Mouse (Mus musculus): ENCODE results near the gene 2700097O09Rik. TPM values are rescaled to one million over a fixed set of nuclear protein-coding genes. Genes with fewer than 3 reads are reported as not detected.
"Not testable (repeated sequence)": the region's sequence is repeated elsewhere in the genome, so short reads cannot be mapped to it uniquely, and the experiment has no call there.

The 2700097O09Rik gene
- 33.0 and 35.3 TPM in 2 replicates for polyA plus RNA-seq (2014; fragmentation: Nextera tagmentation; extraction: Ambion mirVana)

DNA sequence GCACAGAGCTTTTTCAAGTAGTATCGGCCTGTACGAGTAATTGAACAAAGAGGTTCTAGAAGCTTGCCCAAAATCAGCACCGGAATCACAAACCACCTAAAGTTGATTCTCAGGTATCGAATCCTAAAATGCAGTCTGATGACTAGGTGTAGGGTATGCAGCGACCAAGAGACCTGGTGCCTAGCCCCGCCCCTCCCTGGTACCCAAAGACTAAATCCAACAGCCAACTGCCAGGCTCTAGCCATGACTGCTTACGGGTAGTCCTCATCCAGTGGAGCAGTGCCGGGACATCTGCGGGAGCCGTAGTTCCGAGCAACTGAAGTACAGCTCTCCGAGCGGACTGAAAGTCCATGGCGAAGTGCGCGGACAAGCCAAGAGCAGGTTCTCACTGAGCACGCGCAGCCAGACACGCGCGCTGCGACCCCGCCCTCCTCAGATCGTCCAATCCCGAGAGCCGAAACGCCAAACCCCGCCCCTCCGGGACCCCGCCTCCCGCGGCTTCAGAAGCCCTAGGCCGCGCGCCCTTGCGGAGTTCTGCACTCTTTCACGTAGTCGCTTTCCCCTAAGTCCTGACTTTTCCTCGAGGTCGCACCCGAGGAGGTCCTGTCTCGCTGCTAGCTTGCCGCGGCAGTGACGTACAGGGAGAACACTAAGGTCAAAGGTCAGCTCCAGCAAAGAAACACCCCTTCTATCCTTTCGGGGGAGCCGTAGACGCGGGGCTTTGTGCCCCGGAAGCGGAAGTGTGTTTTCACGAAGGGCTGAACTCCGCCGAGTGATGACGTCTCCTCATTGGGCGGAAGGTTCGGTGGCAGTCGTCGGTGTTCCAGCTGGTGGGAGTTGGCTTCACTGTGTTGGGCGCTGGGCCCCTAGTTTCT is at the start of gene 2700097O09Rik, which contains the start of gene Srp54a:
Gene 2700097O09Rik, minus strand, starts transcription at position 385 of the 875 bp plus-strand sequence.
Gene Srp54a, plus strand, starts transcription at position 537 of the 875 bp plus-strand sequence.
- peak; percentile 99 for ATAC-seq (ENCODE audit: low FRiP score)
- not testable (repeated sequence) for H3K4me1 ChIP-seq (replicated peaks; ENCODE audit: control insufficient read depth, insufficient read depth, low read length); H3K27me3 ChIP-seq (ENCODE audit: control insufficient read depth, insufficient read depth, low read length); H3K36me3 ChIP-seq (ENCODE audit: control insufficient read depth, insufficient read depth, low read length); H3K9me3 ChIP-seq (ENCODE audit: control insufficient read depth, low read length)
- Histone ChIP-seq H3K4me3 (ENCODE audit: low read depth, low read length) (peak within 1 kb of the TSS; percentile 63), H3K27ac (ENCODE audit: low read depth, low read length) (0 out of 2 replicates have a peak within 1 kb of the TSS, but pooled peaks have one; percentile 39), H3K9ac (ENCODE audit: low read depth, low read length) (peak within 1 kb of the TSS; percentile 63), H3K4me2 (replicated peaks; ENCODE audit: low read depth, low read length) (peak within 1 kb of the TSS; percentile 42)
- peak; percentile 97 for DNase-seq (ENCODE audit: low spot score)
- WGBS: under 1% methylated on average over 55 of the region's 60 CpGs

DNA sequence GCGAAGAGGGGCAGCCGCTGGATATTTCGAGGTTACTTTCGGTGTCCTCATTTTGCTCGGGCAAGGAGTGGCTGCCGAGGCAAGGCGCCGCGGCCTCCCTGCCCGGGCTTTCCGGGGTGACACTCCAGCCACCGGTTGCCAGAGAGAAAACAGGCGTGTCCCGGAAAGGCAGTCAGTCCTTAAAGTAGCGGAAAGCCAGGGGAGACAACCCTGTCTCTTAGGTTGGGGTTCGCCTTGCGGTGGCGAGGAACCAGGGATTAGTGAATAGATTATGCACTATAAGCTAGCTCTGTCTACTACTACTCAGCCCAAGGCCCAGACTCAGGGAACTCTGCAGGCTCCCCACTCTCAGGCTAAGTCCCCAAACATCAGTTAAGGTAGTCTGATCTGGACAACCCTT is 44.8 kb upstream of the 2700097O09Rik start:
- H3K36me3 ChIP-seq (ENCODE audit: control insufficient read depth, insufficient read depth, low read length); H3K27ac ChIP-seq (ENCODE audit: low read depth, low read length); H3K4me3 ChIP-seq (ENCODE audit: low read depth, low read length); H3K9ac ChIP-seq (ENCODE audit: low read depth, low read length); H3K4me2 ChIP-seq (replicated peaks; ENCODE audit: low read depth, low read length); DNase-seq (ENCODE audit: low spot score); H3K4me1 ChIP-seq (replicated peaks; ENCODE audit: control insufficient read depth, insufficient read depth, low read length); H3K27me3 ChIP-seq (ENCODE audit: control insufficient read depth, insufficient read depth, low read length); H3K9me3 ChIP-seq (ENCODE audit: control insufficient read depth, low read length): not testable (repeated sequence)
- ATAC-seq (ENCODE audit: low FRiP score): peak; percentile 60
- WGBS: no CpG with 5 or more reads among the region's 18 CpGs

DNA sequence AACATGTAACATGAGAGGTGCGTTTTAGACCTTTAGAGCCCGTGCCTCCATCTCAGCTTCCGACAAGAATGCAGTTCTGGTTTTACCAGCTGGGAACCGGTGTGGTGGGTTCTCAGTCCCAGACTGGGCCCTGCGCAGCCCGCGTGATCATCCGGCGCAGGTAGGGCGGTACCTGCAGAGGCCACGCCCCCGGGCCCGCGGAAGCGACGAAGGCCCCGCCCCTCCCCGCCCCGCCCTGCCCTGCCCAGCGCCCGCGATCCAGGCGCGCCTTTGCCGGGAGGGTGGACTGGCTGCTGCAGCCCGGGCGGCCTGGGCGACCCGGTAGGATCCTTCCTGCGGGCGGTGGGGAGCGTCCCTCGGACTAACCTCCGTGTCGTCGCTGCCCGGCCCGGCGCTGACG is 44.3 kb upstream of the 2700097O09Rik start, which contains the start of gene Fam177a:
Gene Fam177a, plus strand, starts transcription at position 228 of the 400 bp plus-strand sequence.
- WGBS: no CpG with 5 or more reads among the region's 40 CpGs
- H3K27me3 ChIP-seq (ENCODE audit: control insufficient read depth, insufficient read depth, low read length); H3K9ac ChIP-seq (ENCODE audit: low read depth, low read length); H3K27ac ChIP-seq (ENCODE audit: low read depth, low read length); H3K9me3 ChIP-seq (ENCODE audit: control insufficient read depth, low read length); H3K36me3 ChIP-seq (ENCODE audit: control insufficient read depth, insufficient read depth, low read length); H3K4me1 ChIP-seq (replicated peaks; ENCODE audit: control insufficient read depth, insufficient read depth, low read length); H3K4me2 ChIP-seq (replicated peaks; ENCODE audit: low read depth, low read length); H3K4me3 ChIP-seq (ENCODE audit: low read depth, low read length); DNase-seq (ENCODE audit: low spot score): not testable (repeated sequence)
- ATAC-seq (ENCODE audit: low FRiP score): peak; percentile 96

DNA sequence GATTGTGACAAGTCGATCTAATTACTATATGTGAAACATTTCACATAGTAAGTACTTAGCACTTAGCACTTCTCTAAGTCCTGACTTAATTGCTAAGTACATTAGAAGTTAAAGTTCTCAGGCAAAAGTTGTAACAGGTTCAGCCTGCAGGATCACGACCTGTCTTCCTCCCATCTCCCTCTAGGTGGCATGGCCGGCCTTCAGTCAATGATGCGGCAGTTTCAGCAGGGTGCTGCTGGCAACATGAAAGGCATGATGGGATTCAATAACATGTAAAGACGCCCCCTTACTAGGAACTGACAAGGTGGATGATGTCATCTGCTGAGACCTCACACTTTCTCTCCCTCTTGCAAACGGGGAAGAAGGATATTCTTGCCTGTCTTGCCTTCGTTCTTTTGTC is 32.7 kb upstream of the 2700097O09Rik start:
- ATAC-seq (ENCODE audit: low FRiP score); DNase-seq (ENCODE audit: low spot score); H3K36me3 ChIP-seq (ENCODE audit: control insufficient read depth, insufficient read depth, low read length); H3K4me2 ChIP-seq (replicated peaks; ENCODE audit: low read depth, low read length); H3K9me3 ChIP-seq (ENCODE audit: control insufficient read depth, low read length); H3K4me1 ChIP-seq (replicated peaks; ENCODE audit: control insufficient read depth, insufficient read depth, low read length); H3K27me3 ChIP-seq (ENCODE audit: control insufficient read depth, insufficient read depth, low read length); H3K4me3 ChIP-seq (ENCODE audit: low read depth, low read length); H3K9ac ChIP-seq (ENCODE audit: low read depth, low read length); H3K27ac ChIP-seq (ENCODE audit: low read depth, low read length): not testable (repeated sequence)
- no CpG with 5 or more reads among the region's 7 CpGs for WGBS

DNA sequence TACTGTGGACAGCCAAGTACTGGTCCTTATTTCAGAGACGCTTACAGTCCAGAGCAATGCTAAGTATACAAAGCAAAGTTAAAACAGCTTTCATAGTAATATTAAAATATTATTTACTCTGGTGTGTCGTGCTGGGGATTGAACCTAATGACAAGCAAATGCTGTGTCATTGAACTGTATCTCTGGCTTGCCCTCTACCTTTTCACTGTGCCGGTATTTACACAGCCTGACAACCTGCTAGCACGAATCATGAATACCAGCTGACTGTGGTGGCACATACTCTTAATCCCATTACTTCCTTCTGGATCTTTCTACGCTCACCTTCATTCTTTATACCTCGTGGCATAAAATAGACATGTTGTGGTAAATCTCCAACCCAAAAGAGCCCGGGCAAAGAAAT is 12.2 kb upstream of the 2700097O09Rik start:
- H3K4me2 ChIP-seq (replicated peaks; ENCODE audit: low read depth, low read length); ATAC-seq (ENCODE audit: low FRiP score); H3K9ac ChIP-seq (ENCODE audit: low read depth, low read length); H3K4me1 ChIP-seq (replicated peaks; ENCODE audit: control insufficient read depth, insufficient read depth, low read length); H3K27ac ChIP-seq (ENCODE audit: low read depth, low read length); DNase-seq (ENCODE audit: low spot score); H3K27me3 ChIP-seq (ENCODE audit: control insufficient read depth, insufficient read depth, low read length); H3K36me3 ChIP-seq (ENCODE audit: control insufficient read depth, insufficient read depth, low read length); H3K9me3 ChIP-seq (ENCODE audit: control insufficient read depth, low read length); H3K4me3 ChIP-seq (ENCODE audit: low read depth, low read length): not testable (repeated sequence)
- WGBS: 95% methylated on average over 1 of the region's 7 CpGs

DNA sequence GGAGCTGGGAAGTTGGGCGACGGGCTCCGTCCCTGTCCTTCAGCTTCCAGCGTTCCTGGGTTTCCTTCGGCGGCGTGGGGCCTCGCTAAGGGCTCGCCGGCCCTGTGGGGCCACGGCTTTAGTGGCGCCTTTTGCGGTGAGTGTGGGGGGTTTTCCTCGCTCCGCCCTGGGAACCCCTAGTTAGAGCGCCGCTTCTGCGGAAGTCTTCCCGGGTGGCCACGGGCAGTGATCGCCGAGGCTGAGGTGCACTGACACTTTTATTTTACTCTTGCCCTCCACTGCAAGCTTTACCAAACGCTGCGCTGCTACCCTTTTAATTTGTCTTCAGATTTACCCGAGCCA is 662 bp upstream of the 2700097O09Rik start:
- peak overlapping the region; percentile 32 for H3K4me2 ChIP-seq (replicated peaks; ENCODE audit: low read depth, low read length)
- not testable (repeated sequence) for H3K27ac ChIP-seq (ENCODE audit: low read depth, low read length); H3K9me3 ChIP-seq (ENCODE audit: control insufficient read depth, low read length); ATAC-seq (ENCODE audit: low FRiP score); DNase-seq (ENCODE audit: low spot score); H3K27me3 ChIP-seq (ENCODE audit: control insufficient read depth, insufficient read depth, low read length); H3K36me3 ChIP-seq (ENCODE audit: control insufficient read depth, insufficient read depth, low read length); H3K4me1 ChIP-seq (replicated peaks; ENCODE audit: control insufficient read depth, insufficient read depth, low read length)
- H3K4me3 ChIP-seq (ENCODE audit: low read depth, low read length): peak overlapping the region; percentile 63
- H3K9ac ChIP-seq (ENCODE audit: low read depth, low read length): peak overlapping the region; percentile 63; the same call in 1 of the 2 replicates
- WGBS: under 1% methylated on average over 25 of the region's 25 CpGs

DNA sequence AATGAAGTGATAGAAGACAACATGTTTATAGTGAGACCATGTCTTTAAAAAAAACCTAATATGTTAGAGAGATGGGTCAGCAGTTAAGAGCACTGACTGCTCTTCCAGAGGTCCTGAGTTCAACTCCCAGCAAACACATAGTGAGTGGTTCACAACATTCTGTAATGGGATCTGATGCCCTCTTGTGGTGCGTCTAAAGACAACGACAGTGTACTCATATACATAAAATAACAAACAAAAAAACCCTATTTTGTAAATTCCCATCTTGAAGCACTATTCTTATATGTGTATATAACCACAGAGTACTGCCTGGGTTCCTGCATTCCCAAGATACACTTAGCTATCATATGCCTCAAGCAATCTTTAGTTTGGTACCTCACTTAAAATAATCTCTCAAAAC is 1.2 kb downstream of the 2700097O09Rik start:
- H3K27ac ChIP-seq (ENCODE audit: low read depth, low read length); H3K27me3 ChIP-seq (ENCODE audit: control insufficient read depth, insufficient read depth, low read length); H3K9me3 ChIP-seq (ENCODE audit: control insufficient read depth, low read length); ATAC-seq (ENCODE audit: low FRiP score); H3K4me3 ChIP-seq (ENCODE audit: low read depth, low read length); DNase-seq (ENCODE audit: low spot score); H3K4me2 ChIP-seq (replicated peaks; ENCODE audit: low read depth, low read length); H3K4me1 ChIP-seq (replicated peaks; ENCODE audit: control insufficient read depth, insufficient read depth, low read length); H3K36me3 ChIP-seq (ENCODE audit: control insufficient read depth, insufficient read depth, low read length); H3K9ac ChIP-seq (ENCODE audit: low read depth, low read length): not testable (repeated sequence)
- 48% methylated on average over 2 of the region's 2 CpGs for WGBS

DNA sequence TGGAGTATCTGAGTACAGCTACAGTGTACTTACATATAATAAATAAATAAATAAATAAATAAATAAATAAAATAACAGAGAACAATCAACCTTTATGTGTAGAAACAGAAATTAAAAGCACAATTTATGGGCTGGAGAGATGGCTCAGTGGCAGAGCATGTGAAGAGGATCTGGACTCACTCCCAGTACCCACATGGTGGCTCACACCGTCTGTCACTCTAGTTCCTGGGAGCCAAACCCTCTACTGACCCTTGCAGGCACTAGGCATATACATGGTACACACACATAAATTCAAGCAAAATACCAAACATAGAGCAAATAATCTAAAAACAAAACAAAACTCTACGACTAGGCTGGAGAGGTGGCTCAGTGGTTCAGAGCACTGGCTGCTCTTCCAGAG is 4.6 kb downstream of the 2700097O09Rik start:
- no peaks in the 10 kb centered on the region for H3K36me3 ChIP-seq (ENCODE audit: control insufficient read depth, insufficient read depth, low read length)
- no peak for DNase-seq (ENCODE audit: low spot score)
- no peak overlapping the region for H3K9ac ChIP-seq (ENCODE audit: low read depth, low read length)
- no peaks in the 10 kb centered on the region for H3K27me3 ChIP-seq (ENCODE audit: control insufficient read depth, insufficient read depth, low read length)
- 93% methylated on average over 2 of the region's 2 CpGs for WGBS
- no peaks in the 10 kb centered on the region for H3K9me3 ChIP-seq (ENCODE audit: control insufficient read depth, low read length)
- no peak for ATAC-seq (ENCODE audit: low FRiP score)
- H3K4me1 ChIP-seq (replicated peaks; ENCODE audit: control insufficient read depth, insufficient read depth, low read length): no peaks in the 10 kb centered on the region
- H3K4me2 ChIP-seq (replicated peaks; ENCODE audit: low read depth, low read length): no peak overlapping the region
- no peak overlapping the region for H3K4me3 ChIP-seq (ENCODE audit: low read depth, low read length)
- no peak overlapping the region for H3K27ac ChIP-seq (ENCODE audit: low read depth, low read length)

DNA sequence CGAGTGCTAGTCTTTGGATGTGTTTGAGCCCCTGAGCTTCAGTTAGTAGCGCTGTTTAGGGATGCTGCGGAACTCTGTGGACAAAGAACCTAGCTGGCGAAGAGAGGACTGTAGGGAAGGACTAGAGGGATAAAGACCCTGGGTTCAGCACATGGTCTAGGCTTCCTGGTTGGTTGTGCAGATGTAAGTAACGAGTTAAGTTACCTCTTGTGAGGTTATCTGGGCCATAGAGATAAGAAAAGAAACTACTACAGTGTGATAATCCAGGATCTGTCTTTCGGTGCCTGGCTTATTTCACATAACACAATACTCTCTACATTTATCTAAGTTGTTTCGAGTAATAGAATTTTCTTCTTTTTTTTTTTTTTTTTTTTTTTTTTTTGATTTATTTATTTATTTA is 6.2 kb downstream of the 2700097O09Rik start:
- Histone ChIP-seq H3K27me3 (ENCODE audit: control insufficient read depth, insufficient read depth, low read length) (no peaks in the 10 kb centered on the region), H3K4me3 (ENCODE audit: low read depth, low read length) (no peak overlapping the region), H3K27ac (ENCODE audit: low read depth, low read length) (no peak overlapping the region), H3K36me3 (ENCODE audit: control insufficient read depth, insufficient read depth, low read length) (no peaks in the 10 kb centered on the region), H3K4me2 (replicated peaks; ENCODE audit: low read depth, low read length) (no peak overlapping the region), H3K9me3 (ENCODE audit: control insufficient read depth, low read length) (no peaks in the 10 kb centered on the region), H3K9ac (ENCODE audit: low read depth, low read length) (no peak overlapping the region), H3K4me1 (replicated peaks; ENCODE audit: control insufficient read depth, insufficient read depth, low read length) (no peaks in the 10 kb centered on the region)
- no peak for ATAC-seq (ENCODE audit: low FRiP score)
- WGBS: 90% methylated on average over 7 of the region's 7 CpGs
- DNase-seq (ENCODE audit: low spot score): no peak
